Mouse (Mus musculus) heart, postnatal 36 days (tissue): Measurements from ENCODE around the gene Dvl1. TPM values are rescaled to one million over a fixed set of nuclear protein-coding genes. Genes with fewer than 3 reads are reported as not detected.

Experiments used
- DNase-seq, 2 experiments: peaks; one replicate each; pipeline ENCODE4 v3.0.0; 2021 to 2022
- intact Hi-C: fragments of 180-260 bp; cut with DNase I; formaldehyde crosslinking; loops from one replicate; pipeline ENCODE4 v1.15.1; 2025
- total RNA-seq, 2 experiments: library from RNA; stranded (reverse); gene quantifications; 2 replicates each; pipeline ENCODE4 v1.2.3; 2021

Dvl1 gene
- total RNA-seq, 2 experiments from 2014 or later: 46.2 to 54.2 TPM

- DNase-seq: peak; percentile 54 to 59
- intact Hi-C loops: loop anchor here (10.0 kb wide), 1 partner anchor 266 kb away; the partner anchor contains the start of gene 9430015G10Rik
Measured at GRCm38 (mm10) chr4:155838187-155839153, 8.7 kb upstream of the Dvl1 start.

- intact Hi-C loops: loop anchor here (10.0 kb wide), 1 partner anchor 265 kb away; the partner anchor contains the start of gene 9430015G10Rik
- peak; percentile 84 to 86 for DNase-seq
Measured at GRCm38 (mm10) chr4:155839483-155839910, 7.7 kb upstream of the Dvl1 start, which contains the start of gene Mxra8. TSS of gene Mxra8 (plus strand) at chr4:155839680.

- no peak for DNase-seq
- intact Hi-C loops: no loop called here
Measured at GRCm38 (mm10) chr4:155840076-155841002, 6.9 kb upstream of the Dvl1 start.

DNA sequence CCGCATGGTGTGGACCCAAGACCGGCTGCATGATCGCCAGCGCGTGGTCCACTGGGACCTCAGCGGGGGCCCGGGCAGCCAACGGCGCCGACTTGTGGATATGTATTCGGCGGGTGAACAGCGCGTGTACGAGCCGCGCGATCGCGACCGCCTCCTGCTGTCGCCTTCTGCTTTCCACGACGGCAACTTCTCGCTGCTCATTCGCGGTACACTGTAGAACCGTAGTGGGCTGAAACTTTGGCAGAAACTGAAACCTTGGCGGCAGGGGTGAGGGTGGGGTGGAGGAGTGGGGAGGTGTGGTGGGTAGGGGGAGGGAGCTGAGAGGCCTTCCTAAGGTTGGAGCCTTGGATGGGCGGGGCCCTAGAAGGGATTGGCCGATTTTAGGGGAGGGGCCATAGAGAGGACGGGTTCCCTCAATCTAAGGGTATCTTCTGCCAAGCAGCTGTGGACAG is 6.2 kb upstream of the Dvl1 start:
- DNase-seq: peak; percentile 63 to 74
- intact Hi-C loops: no loop called here

- no peak for DNase-seq
- intact Hi-C loops: no loop called here
Measured at GRCm38 (mm10) chr4:155841651-155842270, 5.4 kb upstream of the Dvl1 start.

GRCm38 (mm10) chr4:155843231-155843630 is 4.0 kb upstream of the Dvl1 start:
- no peak for DNase-seq
- intact Hi-C loops: no loop called here

- intact Hi-C loops: loop anchor here (1.0 to 2.0 kb wide), 2 partner anchors 15 to 45 kb away; no protein-coding TSS in a partner anchor
- DNase-seq: peak in 1 of 2 experiments; percentile 39
Measured at GRCm38 (mm10) chr4:155847591-155848352, 570 bp downstream of the Dvl1 start.

DNA sequence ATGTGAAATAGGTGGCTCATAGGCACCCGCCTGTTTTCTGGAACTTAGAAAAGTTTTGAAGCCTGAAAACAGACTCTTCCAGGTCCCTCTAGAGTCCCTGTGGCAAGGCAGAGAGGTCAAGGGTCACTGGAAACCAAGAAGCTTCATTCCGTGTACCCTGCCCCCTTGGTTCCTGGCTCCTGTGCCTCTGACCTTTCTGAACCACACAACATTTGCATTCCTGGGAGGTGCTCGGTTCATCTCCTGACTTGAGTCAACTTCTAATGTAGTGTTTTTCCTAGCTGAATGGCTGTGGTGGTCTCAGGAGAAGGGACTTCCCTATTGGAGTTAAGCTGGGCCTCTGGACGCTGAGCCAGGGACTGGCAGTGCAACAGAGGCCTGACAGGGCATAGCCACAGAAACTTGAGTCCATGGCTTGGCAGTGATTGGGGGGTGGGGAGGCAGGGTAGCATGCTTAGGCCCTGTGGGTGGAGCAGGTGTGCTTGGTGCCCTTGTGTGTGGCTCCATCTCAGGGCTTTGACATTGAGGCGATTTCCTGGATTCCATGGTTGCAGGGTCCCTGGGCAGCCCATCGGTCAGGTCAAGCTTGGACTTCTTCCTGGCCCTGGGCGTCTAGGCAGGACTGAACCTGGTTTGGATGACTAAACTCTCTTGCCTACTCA is 1.4 kb downstream of the Dvl1 start:
- intact Hi-C loops: no loop called here
- DNase-seq: no peak

GRCm38 (mm10) chr4:155849391-155849790 is 2.2 kb downstream of the Dvl1 start:
- no peak for DNase-seq
- intact Hi-C loops: no loop called here

- intact Hi-C loops: no loop called here
Measured at GRCm38 (mm10) chr4:155849792-155850451, 2.7 kb downstream of the Dvl1 start.

GRCm38 (mm10) chr4:155851368-155851767 is 4.2 kb downstream of the Dvl1 start:
- DNase-seq: no peak
- intact Hi-C loops: no loop called here

More at GRCm38 (mm10) chr4:155849792-155850451, 2.7 kb downstream of the Dvl1 start:
- no peak for DNase-seq

GRCm38 (mm10) chr4:155851951-155852411 is 4.8 kb downstream of the Dvl1 start:
- intact Hi-C loops: no loop called here

DNA sequence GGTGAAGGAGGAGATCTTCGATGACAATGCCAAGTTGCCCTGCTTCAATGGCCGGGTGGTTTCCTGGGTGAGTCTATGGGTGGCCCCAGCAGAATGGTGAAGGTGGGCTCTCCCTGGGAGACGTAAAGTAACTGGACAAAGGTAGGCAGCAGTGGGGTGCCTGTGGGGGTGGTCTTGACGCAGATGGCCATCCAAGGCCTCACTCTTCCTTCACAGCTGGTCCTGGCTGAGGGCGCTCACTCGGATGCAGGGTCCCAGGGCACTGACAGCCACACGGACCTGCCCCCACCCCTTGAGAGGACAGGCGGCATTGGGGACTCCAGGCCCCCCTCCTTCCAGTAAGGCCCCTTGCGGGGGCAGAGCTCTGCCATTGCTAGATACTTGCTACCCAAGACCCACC is 6.2 kb downstream of the Dvl1 start:
- no peak for DNase-seq
- intact Hi-C loops: no loop called here

More at GRCm38 (mm10) chr4:155851951-155852411, 4.8 kb downstream of the Dvl1 start:
- peak in 1 of 2 experiments; percentile 38 for DNase-seq

DNA sequence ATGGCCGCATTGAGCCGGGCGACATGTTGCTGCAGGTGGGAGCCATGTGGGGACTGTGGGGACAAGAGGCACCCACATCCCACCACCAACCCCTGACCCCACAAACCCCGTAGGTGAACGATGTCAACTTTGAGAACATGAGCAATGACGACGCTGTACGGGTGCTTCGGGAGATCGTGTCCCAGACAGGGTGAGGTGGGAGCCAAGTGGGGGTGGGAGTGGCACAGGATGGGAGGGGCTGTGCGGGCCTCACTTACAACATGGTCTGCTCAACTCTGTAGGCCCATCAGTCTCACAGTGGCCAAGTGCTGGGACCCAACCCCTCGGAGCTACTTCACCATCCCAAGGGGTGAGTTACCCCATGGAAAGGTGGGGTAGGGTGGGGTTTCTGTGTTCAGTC is 7.8 kb downstream of the Dvl1 start:
- intact Hi-C loops: no loop called here
- DNase-seq: no peak

DNA sequence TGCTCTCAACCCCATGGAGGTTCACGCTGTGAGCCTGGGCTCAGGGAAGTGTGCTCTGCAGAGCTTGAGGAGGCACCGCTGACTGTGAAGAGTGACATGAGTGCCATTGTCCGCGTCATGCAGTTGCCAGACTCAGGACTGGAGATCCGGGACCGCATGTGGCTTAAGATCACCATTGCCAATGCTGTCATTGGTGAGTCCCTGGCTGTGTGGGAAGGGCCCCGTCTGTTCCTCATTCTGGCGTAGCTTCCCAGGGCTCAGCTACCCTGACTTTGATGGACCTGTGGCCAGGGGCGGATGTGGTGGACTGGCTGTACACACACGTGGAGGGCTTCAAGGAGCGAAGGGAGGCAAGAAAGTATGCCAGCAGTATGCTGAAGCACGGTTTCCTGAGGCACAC is 8.9 kb downstream of the Dvl1 start:
- DNase-seq: no peak
- intact Hi-C loops: no loop called here

DNA sequence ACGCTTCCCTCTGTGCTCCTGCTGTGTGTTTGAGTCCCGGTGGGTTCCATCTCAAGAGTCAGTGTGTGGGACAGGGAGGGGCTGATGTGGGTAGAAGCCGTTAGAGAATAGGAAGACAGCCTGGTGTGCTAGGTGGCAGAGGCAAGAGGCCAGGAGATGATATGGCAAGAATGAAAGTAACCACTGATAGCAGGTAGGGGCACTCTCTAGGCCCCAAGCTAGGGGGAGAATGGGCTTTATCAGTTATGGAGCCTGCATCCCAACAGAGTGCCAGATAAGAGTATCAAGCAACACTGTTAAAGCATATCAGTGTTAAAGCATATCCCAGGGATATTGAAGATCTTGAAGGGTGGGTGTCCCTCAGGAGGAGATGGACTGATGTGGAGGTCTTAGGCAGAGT is 9.7 kb downstream of the Dvl1 start:
- intact Hi-C loops: no loop called here
- no peak for DNase-seq

DNA sequence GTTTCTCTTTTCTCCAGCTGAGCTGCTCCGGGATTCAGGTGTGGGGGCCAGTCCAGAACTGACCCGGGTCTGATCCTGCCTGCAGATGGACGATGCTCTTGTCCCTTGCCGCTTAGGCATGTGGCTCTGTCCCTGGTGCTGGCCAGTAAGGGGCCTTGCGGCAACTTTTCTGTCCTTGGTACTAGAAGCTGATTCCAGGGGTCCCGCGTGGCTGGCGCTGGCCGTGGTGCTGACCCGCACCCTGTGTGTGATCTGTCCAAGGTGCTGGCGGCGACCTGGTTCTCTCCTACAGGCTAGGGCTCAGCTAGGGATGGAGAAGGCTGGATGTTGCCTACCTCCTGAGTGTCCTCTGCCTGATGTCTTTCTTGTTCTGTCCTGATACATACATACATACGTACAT is 12.1 kb downstream of the Dvl1 start:
- peak in 1 of 2 experiments; percentile 56 for DNase-seq
- intact Hi-C loops: no loop called here

DNA sequence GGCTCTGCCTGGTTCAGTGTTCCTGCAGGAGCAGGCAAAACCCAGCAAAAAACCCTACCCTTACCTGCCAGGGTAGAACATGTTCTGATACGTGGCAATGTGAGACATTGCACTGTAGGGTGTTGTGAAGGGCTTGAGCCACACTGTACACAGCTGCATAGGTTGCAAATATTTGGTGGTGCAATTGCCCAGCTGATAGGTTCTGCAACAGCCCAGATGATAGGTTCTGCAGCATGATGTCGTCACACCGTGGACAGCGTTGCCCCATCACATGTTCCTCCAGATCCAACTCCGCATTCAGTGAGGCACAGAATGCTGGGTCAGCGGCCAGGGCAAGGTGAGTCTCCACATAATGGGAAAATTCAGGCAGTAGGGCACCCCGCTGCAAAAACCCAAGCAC is 14.6 kb downstream of the Dvl1 start:
- DNase-seq: no peak
- intact Hi-C loops: no loop called here
